Mouse (Mus musculus) MEL (cell line): ENCODE results near the gene Igf2bp1.

Experiments used
- CHD2 ChIP-seq: IDR thresholded peaks from 2 replicates; pipeline ENCODE4 v1.6.1; 2011; ENCODE audit warnings: low read length, improper control_type of control experiment
- CTCF ChIP-seq, 3 experiments: IDR thresholded peaks in 2 of 3; conservative IDR thresholded peaks in 1 of 3; 2 replicates each; pipeline ENCODE4 v1.5.1; 2011 to 2012; ENCODE audit warnings: low read length in 3 of 3, low read depth in 2 of 3, mild to moderate bottlenecking in 2 of 3, improper control_type of control experiment in 1 of 3, inconsistent platforms in 1 of 3, mixed read lengths in 1 of 3, moderate library complexity in 1 of 3; ENCODE audit not compliant: control insufficient read depth in 1 of 3, insufficient read depth in 1 of 3, poor library complexity in 1 of 3, severe bottlenecking in 1 of 3
- E2F4 ChIP-seq: IDR thresholded peaks from 2 replicates; pipeline ENCODE4 v1.6.1; 2011; ENCODE audit warnings: low read depth, low read length, improper control_type of control experiment, borderline replicate concordance
- ELF1 ChIP-seq: IDR thresholded peaks from 2 replicates; pipeline ENCODE4 v1.6.1; 2014; ENCODE audit warnings: low read depth, mild to moderate bottlenecking, inconsistent platforms, low read length, improper control_type of control experiment, moderate library complexity
- EP300 ChIP-seq, 2 experiments: IDR thresholded peaks; 2 replicates each; pipeline ENCODE4 v1.6.1; 2011; ENCODE audit warnings: improper control_type of control experiment in 2 of 2, low read length in 2 of 2, low read depth in 1 of 2, mild to moderate bottlenecking in 1 of 2
- GABPA ChIP-seq: IDR thresholded peaks from 2 replicates; pipeline ENCODE4 v1.6.1; 2012; ENCODE audit warnings: low read depth, mild to moderate bottlenecking, inconsistent platforms, low read length, improper control_type of control experiment, moderate library complexity
- POLR2A ChIP-seq, 2 experiments: IDR thresholded peaks; 2 replicates each; pipeline ENCODE4 v1.6.1; 2011 to 2012; ENCODE audit warnings: low read length in 2 of 2, mild to moderate bottlenecking in 2 of 2, control low read depth in 1 of 2, improper control_type of control experiment in 1 of 2, low read depth in 1 of 2, moderate library complexity in 1 of 2; ENCODE audit not compliant: control insufficient read depth in 1 of 2, insufficient read depth in 1 of 2, poor library complexity in 1 of 2
- TAL1 ChIP-seq: IDR thresholded peaks from 2 replicates; pipeline ENCODE4 v1.6.1; 2012; ENCODE audit warnings: mild to moderate bottlenecking, inconsistent platforms, low read length, moderate library complexity, mixed read lengths
- TCF12 ChIP-seq: IDR thresholded peaks from 2 replicates; pipeline ENCODE4 v1.6.1; 2014; ENCODE audit warnings: low read depth, mild to moderate bottlenecking, inconsistent platforms, low read length, improper control_type of control experiment, moderate library complexity
- ZNF384 ChIP-seq: IDR thresholded peaks from 2 replicates; pipeline ENCODE4 v1.6.1; 2012; ENCODE audit warnings: low read depth, mild to moderate bottlenecking, inconsistent platforms, low read length, improper control_type of control experiment

DNA sequence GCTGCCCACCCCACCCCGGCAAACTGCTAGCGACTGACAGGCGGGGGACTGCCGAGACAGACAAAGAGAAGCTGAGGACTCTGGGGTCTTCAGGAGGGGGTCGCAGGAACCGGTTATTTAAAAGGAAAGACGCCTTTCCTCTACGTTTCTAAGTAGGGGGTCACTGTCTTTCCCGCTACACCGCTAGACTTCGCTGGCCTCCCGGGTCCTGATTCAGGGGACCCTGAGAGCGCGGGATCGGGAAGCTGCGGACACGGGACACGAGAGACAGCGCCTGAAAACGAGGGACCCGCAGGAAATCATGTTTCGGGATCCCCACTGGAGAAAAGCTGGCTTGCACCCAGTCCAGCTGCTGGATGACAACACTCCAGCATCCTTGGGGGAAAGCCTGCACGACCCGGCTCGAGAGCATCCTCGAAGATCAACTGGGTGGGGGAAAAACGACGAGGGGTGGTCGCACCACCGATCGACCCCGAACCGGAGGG, 669 bp upstream of the Igf2bp1 start:
- no peak for TF ChIP-seq ELF1
- no peak for TF ChIP-seq CTCF (IDR thresholded peaks at IDR 0.05 in 2 of 3, conservative IDR thresholded peaks at IDR 0.05 in 1 of 3; ENCODE audit: control insufficient read depth in 1 of 3, insufficient read depth in 1 of 3, low read depth in 2 of 3, low read length in 3 of 3, poor library complexity in 1 of 3, severe bottlenecking in 1 of 3)
- TF ChIP-seq ZNF384: no peak
- no peak for TF ChIP-seq GABPA
- TF ChIP-seq TAL1: no peak
- TF ChIP-seq TCF12: no peak
- TF ChIP-seq E2F4: no peak
- no peak for TF ChIP-seq EP300 (IDR thresholded peaks at IDR 0.05; ENCODE audit: low read depth in 1 of 2, low read length in 2 of 2)
- no peak for TF ChIP-seq CHD2
- TF ChIP-seq POLR2A (IDR thresholded peaks at IDR 0.05; ENCODE audit: control insufficient read depth in 1 of 2, insufficient read depth in 1 of 2, low read depth in 1 of 2, low read length in 2 of 2, poor library complexity in 1 of 2): no peak
